Mouse (Mus musculus) intestine, postnatal 0 days (tissue): Measurements from ENCODE around the gene Dnah12. TPM values are rescaled to one million over a fixed set of nuclear protein-coding genes. Genes with fewer than 3 reads are reported as not detected.

Source experiments
- ATAC-seq: fragments of 200-750 bp; cut with Nextera tagmentation; 2 replicates; pipeline ENCODE4 v1.8.0; 2017; ENCODE audit warnings: mild to moderate bottlenecking, moderate TSS enrichment, moderate library complexity
- H3K27ac ChIP-seq: fragments of 300-500 bp; sonication (generic); 2 replicates; pipeline ENCODE4 v1.5.1; 2014; ENCODE audit warnings: mild to moderate bottlenecking, low read depth, low read length, moderate library complexity
- H3K27me3 ChIP-seq: fragments of 300-500 bp; sonication (generic); replicated peaks from 2 replicates; pipeline ENCODE4 v1.6.1; 2014; ENCODE audit warnings: low read length, mixed read lengths; ENCODE audit not compliant: control insufficient read depth, insufficient read depth
- H3K36me3 ChIP-seq: fragments of 300-500 bp; sonication (generic); 2 replicates; pipeline ENCODE4 v1.6.1; 2014; ENCODE audit warnings: mild to moderate bottlenecking, moderate library complexity; ENCODE audit not compliant: control insufficient read depth, insufficient read depth
- H3K4me1 ChIP-seq: fragments of 300-500 bp; sonication (generic); replicated peaks from 2 replicates; pipeline ENCODE4 v1.6.1; 2014; ENCODE audit warnings: antibody characterized with exemption, low read length, mixed read lengths; ENCODE audit not compliant: control insufficient read depth, insufficient read depth
- H3K4me2 ChIP-seq: fragments of 300-500 bp; sonication (generic); replicated peaks from 2 replicates; pipeline ENCODE4 v1.6.1; 2014; ENCODE audit warnings: low read depth, mild to moderate bottlenecking, moderate library complexity
- H3K4me3 ChIP-seq: fragments of 300-500 bp; sonication (generic); 2 replicates; pipeline ENCODE4 v1.5.1; 2014; ENCODE audit warnings: low read depth, low read length
- H3K9ac ChIP-seq: fragments of 300-500 bp; sonication (generic); 2 replicates; pipeline ENCODE4 v1.6.1; 2014; ENCODE audit warnings: mild to moderate bottlenecking, low read depth, low read length
- H3K9me3 ChIP-seq: fragments of 300-500 bp; sonication (generic); 2 replicates; pipeline ENCODE4 v1.6.1; 2016; ENCODE audit warnings: mixed run types; ENCODE audit not compliant: control insufficient read depth
- CTCF ChIP-seq: sonication (generic); IDR thresholded peaks from 2 replicates; pipeline ENCODE4 v1.5.1; 2016; ENCODE audit warnings: low read depth, mild to moderate bottlenecking, control low read depth, antibody characterized with exemption, moderate library complexity
- WGBS: fragments of 180-500 bp; shearing (Covaris S2); extraction: QIAGEN DNeasy Blood & Tissue Kit; methylation state at CpG from one replicate; pipeline ENCODE4 v1.1.7; 2014; 5-methylcytosine and 5-hydroxymethylcytosine counted together
- polyA plus RNA-seq: library from polyadenylated mRNA; unstranded; fragments of >200 nt; fragmentation: Nextera tagmentation; extraction: Ambion mirVana; gene quantifications from 2 replicates; pipeline ENCODE4 v1.2.1, GENCODE M21; 2015

Dnah12 gene
- polyA plus RNA-seq, 1 experiment from 2014 or later: 0.05 TPM

DNA sequence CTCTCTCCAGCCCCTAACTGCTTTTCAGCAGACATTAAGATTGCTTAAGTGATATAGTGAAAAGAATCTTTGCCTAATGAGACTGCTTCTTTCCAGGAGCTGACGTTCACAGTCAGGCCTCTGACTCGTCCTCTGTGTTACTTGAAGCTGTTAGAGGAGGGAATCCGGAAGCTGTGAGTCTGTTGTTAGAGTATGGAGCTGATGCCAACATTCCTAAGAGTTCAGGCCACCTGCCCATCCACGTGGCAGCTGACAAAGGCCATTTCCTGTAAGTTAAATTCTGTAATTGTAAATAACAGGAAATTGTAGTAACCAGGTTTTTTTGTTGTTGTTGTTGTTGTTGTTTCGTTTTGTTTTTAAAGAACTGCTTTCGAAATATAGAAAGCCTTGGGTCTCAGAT lies 218.1 kb downstream of the Dnah12 start:
- WGBS: 63% methylated on average over 6 of the region's 6 CpGs
- no peaks in the 10 kb centered on the region for H3K27me3 ChIP-seq
- H3K4me3 ChIP-seq: no peak overlapping the region
- no peaks in the 10 kb centered on the region for H3K4me1 ChIP-seq
- no peak for TF ChIP-seq CTCF
- no peak for ATAC-seq
- H3K9ac ChIP-seq: no peak overlapping the region
- no peak overlapping the region for H3K4me2 ChIP-seq
- no peak overlapping the region for H3K27ac ChIP-seq
- no peaks in the 10 kb centered on the region for H3K9me3 ChIP-seq
- H3K36me3 ChIP-seq: no peaks in the 10 kb centered on the region

- WGBS: 84% methylated on average over 13 of the region's 13 CpGs
- H3K36me3 ChIP-seq: no peaks in the 10 kb centered on the region
- no peak overlapping the region for H3K9ac ChIP-seq
- H3K9me3 ChIP-seq: no peaks in the 10 kb centered on the region
- no peaks in the 10 kb centered on the region for H3K27me3 ChIP-seq
- no peaks in the 10 kb centered on the region for H3K4me1 ChIP-seq
- no peak for TF ChIP-seq CTCF
- H3K4me3 ChIP-seq: no peak overlapping the region
- no peak overlapping the region for H3K27ac ChIP-seq
- H3K4me2 ChIP-seq: no peak overlapping the region
- no peak for ATAC-seq
These were observed 218.8 kb downstream of the Dnah12 start for GRCm38 (mm10) chr14:26911826-26912225.

- ATAC-seq: no peak
- no peak for TF ChIP-seq CTCF
- Histone ChIP-seq H3K9me3 (no peaks in the 10 kb centered on the region), H3K4me3 (no peak overlapping the region), H3K4me2 (no peak overlapping the region), H3K27ac (no peak overlapping the region), H3K4me1 (no peaks in the 10 kb centered on the region), H3K9ac (no peak overlapping the region), H3K27me3 (no peaks in the 10 kb centered on the region), H3K36me3 (no peaks in the 10 kb centered on the region)
- WGBS: 84% methylated on average over 9 of the region's 9 CpGs
These were observed 220.7 kb downstream of the Dnah12 start for GRCm38 (mm10) chr14:26913681-26914268.

- H3K27me3 ChIP-seq: no peaks in the 10 kb centered on the region
- 98% methylated on average over 3 of the region's 3 CpGs for WGBS
- no peak for ATAC-seq
- H3K36me3 ChIP-seq: peaks cover 25% of the 10 kb centered on the region
- no peak overlapping the region for H3K9ac ChIP-seq
- H3K9me3 ChIP-seq: no peaks in the 10 kb centered on the region
- no peak overlapping the region for H3K4me3 ChIP-seq
- TF ChIP-seq CTCF: no peak
- no peak overlapping the region for H3K27ac ChIP-seq
- H3K4me1 ChIP-seq: no peaks in the 10 kb centered on the region
- no peak overlapping the region for H3K4me2 ChIP-seq
These were observed 226.2 kb downstream of the Dnah12 start for GRCm38 (mm10) chr14:26919310-26919709.

GRCm38 (mm10) chr14:26923702-26924421 lies 230.8 kb downstream of the Dnah12 start:
- 84% methylated on average over 5 of the region's 5 CpGs for WGBS
- H3K9ac ChIP-seq: no peak overlapping the region
- no peaks in the 10 kb centered on the region for H3K27me3 ChIP-seq
- H3K9me3 ChIP-seq: no peaks in the 10 kb centered on the region
- H3K4me2 ChIP-seq: no peak overlapping the region
- H3K4me1 ChIP-seq: no peaks in the 10 kb centered on the region
- ATAC-seq: no peak
- no peak for TF ChIP-seq CTCF
- no peak overlapping the region for H3K4me3 ChIP-seq
- H3K36me3 ChIP-seq: peaks cover 44% of the 10 kb centered on the region
- H3K27ac ChIP-seq: no peak overlapping the region

GRCm38 (mm10) chr14:26934891-26935290 lies 241.8 kb downstream of the Dnah12 start:
- ATAC-seq: no peak
- no peak overlapping the region for H3K4me3 ChIP-seq
- no peak for TF ChIP-seq CTCF
- H3K9me3 ChIP-seq: no peaks in the 10 kb centered on the region
- 96% methylated on average over 3 of the region's 3 CpGs for WGBS
- no peaks in the 10 kb centered on the region for H3K27me3 ChIP-seq
- no peak overlapping the region for H3K27ac ChIP-seq
- no peak overlapping the region for H3K9ac ChIP-seq
- H3K4me2 ChIP-seq: no peak overlapping the region
- H3K4me1 ChIP-seq: no peaks in the 10 kb centered on the region
- peaks cover 11% of the 10 kb centered on the region; the same call in 1 of the 2 replicates for H3K36me3 ChIP-seq
